Mouse (Mus musculus): ENCODE data around the gene Stpg3.
A peak's percentile ranks its signal among the peaks of the same experiment; 100 is the strongest.

Gene Stpg3

GRCm38 (mm10) chr2:25236614-25237013 is 22.2 kb upstream of the Stpg3 start, which contains the start of gene Rnf224:
Rnf224 (minus strand) TSS chr2:25236787.
- no peak for DNase-seq (ENCODE audit: low spot score in 2 of 2)

GRCm38 (mm10) chr2:25234551-25235220 is 20.2 kb upstream of the Stpg3 start:
- no peak for DNase-seq (ENCODE audit: low spot score in 2 of 2)

GRCm38 (mm10) chr2:25234050-25234449 is 19.6 kb upstream of the Stpg3 start, which contains the start of gene Slc34a3:
Slc34a3 (minus strand) TSS chr2:25234364.
- no peak for DNase-seq (ENCODE audit: low spot score in 2 of 2)

- no peak for DNase-seq (ENCODE audit: low spot score in 2 of 2)
Observed at GRCm38 (mm10) chr2:25233421-25233820, 19.0 kb upstream of the Stpg3 start.

- no peak for DNase-seq (ENCODE audit: low spot score in 2 of 2)
Observed at GRCm38 (mm10) chr2:25231038-25231437, 16.6 kb upstream of the Stpg3 start.

GRCm38 (mm10) chr2:25230581-25230980 is 16.1 kb upstream of the Stpg3 start:
- DNase-seq (ENCODE audit: low spot score in 2 of 2) = no peak

- no peak for DNase-seq (ENCODE audit: low spot score in 2 of 2)
Observed at GRCm38 (mm10) chr2:25229582-25229981, 15.1 kb upstream of the Stpg3 start.

GRCm38 (mm10) chr2:25228995-25229530 is 14.6 kb upstream of the Stpg3 start:
- no peak for DNase-seq (ENCODE audit: low spot score in 2 of 2)

GRCm38 (mm10) chr2:25228431-25228889 is 14.0 kb upstream of the Stpg3 start:
- peak; percentile 77 to 79 for DNase-seq (ENCODE audit: low spot score in 2 of 2)

- no peak for DNase-seq (ENCODE audit: low spot score in 2 of 2)
Observed at GRCm38 (mm10) chr2:25227406-25227805, 13.0 kb upstream of the Stpg3 start.

- DNase-seq (ENCODE audit: low spot score in 2 of 2) = peak in 1 of 2 experiments; percentile 43
Observed at GRCm38 (mm10) chr2:25226864-25227263, 12.4 kb upstream of the Stpg3 start.

GRCm38 (mm10) chr2:25225811-25226379 is 11.5 kb upstream of the Stpg3 start:
- no peak for DNase-seq (ENCODE audit: low spot score in 2 of 2)

GRCm38 (mm10) chr2:25224766-25225752 is 10.6 kb upstream of the Stpg3 start:
- DNase-seq (ENCODE audit: low spot score in 2 of 2) = peak; percentile 99 to 100

GRCm38 (mm10) chr2:25224492-25224765 is 10.0 kb upstream of the Stpg3 start, which contains the start of gene Tubb4b:
Tubb4b (minus strand) TSS chr2:25224702.
- no peak for DNase-seq (ENCODE audit: low spot score in 2 of 2)

GRCm38 (mm10) chr2:25223681-25224491 is 9.4 kb upstream of the Stpg3 start:
- DNase-seq (ENCODE audit: low spot score in 2 of 2) = peak; percentile 70 to 74

- DNase-seq (ENCODE audit: low spot score in 2 of 2) = no peak
Observed at GRCm38 (mm10) chr2:25221331-25221772, 6.9 kb upstream of the Stpg3 start.

GRCm38 (mm10) chr2:25218445-25218844 is 4.0 kb upstream of the Stpg3 start, which contains the start of gene Fam166a:
Fam166a (plus strand) TSS chr2:25218745.
- DNase-seq (ENCODE audit: low spot score in 2 of 2) = no peak

- DNase-seq (ENCODE audit: low spot score in 2 of 2) = no peak
Observed at GRCm38 (mm10) chr2:25217666-25218065, 3.2 kb upstream of the Stpg3 start.

- no peak for DNase-seq (ENCODE audit: low spot score in 2 of 2)
Observed at GRCm38 (mm10) chr2:25213266-25213865, 1.1 kb downstream of the Stpg3 start.

- DNase-seq (ENCODE audit: low spot score in 2 of 2) = peak; percentile 75 to 80
Observed at GRCm38 (mm10) chr2:25211121-25211670, 3.2 kb downstream of the Stpg3 start, which contains the start of gene Nelfb. Nelfb (minus strand) TSS chr2:25211489.
